Mouse (Mus musculus): Measurements from ENCODE around the gene Tmem176b. TPM values are rescaled to one million over a fixed set of nuclear protein-coding genes. Genes with fewer than 3 reads are reported as not detected.
"Not testable (repeated sequence)": the region's sequence is repeated elsewhere in the genome, so short reads cannot be mapped to it uniquely, and the experiment has no call there.

Tmem176b gene
- 34.0 and 57.7 TPM in 2 replicates for polyA plus RNA-seq (2016; fragmentation: Nextera tagmentation; extraction: Ambion mirVana)

DNA sequence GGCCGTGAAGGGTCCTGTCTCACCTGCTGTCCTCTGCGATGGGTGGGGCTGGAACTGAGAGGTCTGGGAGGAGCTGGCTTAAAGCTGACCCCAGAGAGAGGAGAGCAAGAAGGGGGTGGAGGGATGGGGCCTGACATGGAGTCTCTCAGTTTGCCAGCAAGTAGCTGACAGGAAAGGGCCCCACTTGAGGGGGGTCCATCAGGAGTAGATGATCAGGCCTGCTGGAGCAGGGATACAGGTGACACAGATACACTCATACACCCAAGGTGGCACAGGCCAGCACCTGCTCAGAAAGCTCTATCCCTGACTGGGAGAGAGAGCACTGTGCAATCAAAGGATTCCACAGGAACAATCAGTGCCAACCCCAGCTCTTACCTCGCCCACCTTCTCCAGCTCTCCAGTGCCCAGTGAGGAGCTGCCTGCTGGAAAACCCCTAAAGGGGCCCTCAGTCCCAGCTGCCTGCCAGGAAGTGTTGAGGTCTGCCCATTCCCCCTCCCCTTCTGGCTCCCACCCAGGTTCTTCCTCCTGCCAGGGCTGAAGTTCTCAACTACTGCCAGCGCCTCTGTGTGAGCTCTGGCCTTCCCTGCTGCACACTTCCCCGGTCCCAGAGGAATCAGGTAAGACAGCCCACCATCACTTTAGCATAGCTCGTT, at the start of gene Tmem176b:
Gene Tmem176b (minus strand): TSS at position 524 of the 653 bp plus-strand sequence.
- Histone ChIP-seq H3K4me1 (peaks cover 30% of the 10 kb centered on the region), H3K27ac (peak within 1 kb of the TSS; percentile 86), H3K27me3 (ENCODE audit: low read depth, poor library complexity, severe bottlenecking) (no peaks in the 10 kb centered on the region), H3K4me3 (peak within 1 kb of the TSS; percentile 52), H3K36me3 (peaks cover 34% of the 10 kb centered on the region), H3K9me3 (replicated peaks) (no peaks in the 10 kb centered on the region)
- peak; percentile 81 for DNase-seq (ENCODE audit: low spot score)
- WGBS = 16% methylated on average over 6 of the region's 6 CpGs

DNA sequence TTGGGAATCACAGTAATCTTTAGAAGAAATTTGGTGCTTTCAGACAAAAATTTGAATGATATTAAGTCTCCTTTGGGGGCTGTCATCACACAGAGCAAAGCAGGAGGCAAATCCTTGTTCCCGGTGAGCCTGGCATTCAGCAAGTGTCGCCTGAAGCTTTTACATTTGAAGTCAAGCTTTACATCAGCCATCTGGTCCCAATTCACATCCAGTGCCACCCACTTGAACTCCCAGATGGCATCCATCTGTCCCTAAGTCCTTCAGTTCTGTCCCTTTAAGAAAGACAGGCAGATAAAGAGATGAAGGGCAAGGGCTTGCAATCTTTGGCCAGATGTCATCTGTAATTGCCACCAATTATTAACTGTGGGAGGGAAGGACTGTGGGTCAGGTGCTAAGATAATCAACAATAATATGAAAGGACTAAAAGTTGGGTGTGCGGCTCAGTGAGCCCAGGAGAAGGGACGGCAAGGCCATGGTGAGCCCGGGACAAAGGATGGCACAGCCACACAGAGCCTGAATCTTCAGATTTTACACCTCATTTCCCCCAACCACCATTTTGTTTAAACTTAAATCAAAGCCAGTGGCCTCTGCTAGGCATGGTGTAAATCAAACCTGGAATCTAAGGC, 35.3 kb upstream of the Tmem176b start:
- Histone ChIP-seq H3K27me3 (ENCODE audit: low read depth, poor library complexity, severe bottlenecking) (no peaks in the 10 kb centered on the region), H3K4me1 (no peaks in the 10 kb centered on the region; the same call in 1 of the 2 replicates), H3K4me3 (no peak overlapping the region), H3K36me3 (no peaks in the 10 kb centered on the region), H3K9me3 (replicated peaks) (no peaks in the 10 kb centered on the region), H3K27ac (no peak overlapping the region)
- WGBS = 55% methylated on average over 5 of the region's 5 CpGs
- no peak for DNase-seq (ENCODE audit: low spot score)

DNA sequence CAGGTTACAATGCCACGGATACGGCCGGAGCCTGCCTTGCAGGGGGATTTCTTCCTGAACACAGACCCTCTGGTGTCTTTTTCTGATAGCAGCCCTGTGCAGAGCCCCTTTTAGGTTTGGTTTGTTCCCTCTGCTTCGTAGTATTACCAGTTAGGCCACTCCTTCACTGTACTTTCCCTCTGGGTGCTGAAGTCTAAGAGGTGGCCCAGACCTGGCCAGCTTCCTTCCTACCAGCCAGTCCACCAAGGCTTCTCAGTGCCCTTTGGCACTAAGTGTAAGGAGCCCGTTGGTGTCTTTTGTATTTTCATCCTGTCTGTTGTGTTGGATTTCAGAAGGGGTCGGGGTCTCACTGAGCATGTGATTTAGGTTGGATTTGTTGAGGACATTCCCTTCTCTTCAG, 34.2 kb upstream of the Tmem176b start:
- H3K27me3 ChIP-seq (ENCODE audit: low read depth, poor library complexity, severe bottlenecking) = no peaks in the 10 kb centered on the region
- WGBS = 90% methylated on average over 6 of the region's 6 CpGs
- H3K9me3 ChIP-seq (replicated peaks) = no peaks in the 10 kb centered on the region
- DNase-seq (ENCODE audit: low spot score) = no peak
- no peak overlapping the region for H3K4me3 ChIP-seq
- H3K4me1 ChIP-seq = no peaks in the 10 kb centered on the region; the same call in 1 of the 2 replicates
- H3K36me3 ChIP-seq = no peaks in the 10 kb centered on the region
- H3K27ac ChIP-seq = no peak overlapping the region

DNA sequence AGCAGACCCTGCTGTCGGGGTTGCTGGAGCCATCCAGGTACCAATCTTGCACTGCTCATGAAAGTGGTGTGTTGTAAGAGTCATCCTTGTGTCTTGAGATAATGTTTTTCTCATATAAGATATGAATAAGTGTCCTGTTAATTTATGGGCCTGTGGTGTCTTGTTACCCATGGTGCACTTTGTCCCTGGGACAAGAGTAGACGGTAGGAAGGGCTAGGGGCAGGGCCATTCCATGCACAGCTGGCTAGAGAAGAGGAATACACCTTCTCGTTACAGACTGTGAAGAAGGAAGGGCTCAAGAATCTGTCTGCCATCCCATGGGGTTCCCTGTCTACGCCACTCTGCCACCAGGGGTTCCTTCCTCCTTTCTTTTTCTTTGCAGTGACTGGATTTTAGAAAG, 33.3 kb upstream of the Tmem176b start:
- H3K36me3 ChIP-seq = no peaks in the 10 kb centered on the region
- no peak overlapping the region for H3K4me3 ChIP-seq
- H3K27ac ChIP-seq = no peak overlapping the region
- no peaks in the 10 kb centered on the region for H3K27me3 ChIP-seq (ENCODE audit: low read depth, poor library complexity, severe bottlenecking)
- no peaks in the 10 kb centered on the region for H3K9me3 ChIP-seq (replicated peaks)
- no peak for DNase-seq (ENCODE audit: low spot score)
- no peaks in the 10 kb centered on the region; the same call in 1 of the 2 replicates for H3K4me1 ChIP-seq
- 79% methylated on average over 4 of the region's 4 CpGs for WGBS

DNA sequence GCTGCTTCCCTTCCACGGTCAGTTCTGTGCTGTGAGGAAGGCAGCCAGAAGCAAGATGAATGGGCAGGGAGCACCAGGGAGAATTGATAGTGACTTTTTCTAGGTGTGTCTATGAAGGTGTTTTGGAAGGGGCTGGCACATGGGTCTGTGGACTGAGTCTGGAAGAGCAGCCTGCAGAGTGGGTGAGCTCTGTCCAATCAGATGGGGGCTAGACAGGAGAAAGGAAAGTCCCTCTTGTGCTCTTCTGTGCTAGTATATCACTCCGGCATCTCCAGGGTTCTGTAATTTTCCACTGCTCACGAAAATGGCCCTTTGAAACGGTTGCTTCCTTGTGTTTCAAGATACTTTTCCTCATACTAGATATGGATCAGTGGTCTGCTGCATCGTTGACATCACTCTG, 31.3 kb upstream of the Tmem176b start, which contains the start of gene Aoc1:
Gene Aoc1 (plus strand): TSS at position 301 of the 400 bp plus-strand sequence.
- Histone ChIP-seq H3K36me3 (no peaks in the 10 kb centered on the region), H3K4me3 (no peak within 1 kb of the TSS), H3K27ac (no peak within 1 kb of the TSS), H3K27me3 (ENCODE audit: low read depth, poor library complexity, severe bottlenecking) (no peaks in the 10 kb centered on the region), H3K9me3 (replicated peaks) (no peaks in the 10 kb centered on the region), H3K4me1 (no peaks in the 10 kb centered on the region; the same call in 1 of the 2 replicates)
- peak; percentile 11 for DNase-seq (ENCODE audit: low spot score)
- WGBS = 82% methylated on average over 5 of the region's 5 CpGs

DNA sequence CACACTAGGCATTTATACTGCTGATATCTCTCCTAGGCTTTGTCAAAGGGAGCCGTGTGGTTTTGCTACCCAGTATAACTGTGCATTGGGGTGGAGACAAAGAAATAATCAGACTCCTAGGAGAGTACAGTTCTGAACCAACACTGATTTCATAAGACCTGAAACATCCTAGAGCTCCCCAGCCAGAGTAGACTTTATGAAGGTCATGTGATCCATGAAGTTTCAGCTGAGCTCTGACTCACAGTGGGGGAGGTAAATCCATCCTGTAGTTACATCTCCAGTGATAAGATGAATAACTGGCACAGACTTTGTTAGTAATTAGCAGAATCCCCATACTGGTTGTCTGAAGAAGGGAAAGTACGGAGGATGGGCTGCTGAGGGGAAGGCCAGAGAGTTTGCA, 28.5 kb upstream of the Tmem176b start:
- Histone ChIP-seq H3K4me3 (no peak overlapping the region), H3K36me3 (no peaks in the 10 kb centered on the region), H3K4me1 (peaks cover 5% of the 10 kb centered on the region), H3K27ac (no peak overlapping the region), H3K9me3 (replicated peaks) (no peaks in the 10 kb centered on the region), H3K27me3 (ENCODE audit: low read depth, poor library complexity, severe bottlenecking) (no peaks in the 10 kb centered on the region)
- 79% methylated on average over 2 of the region's 2 CpGs for WGBS
- no peak for DNase-seq (ENCODE audit: low spot score)

DNA sequence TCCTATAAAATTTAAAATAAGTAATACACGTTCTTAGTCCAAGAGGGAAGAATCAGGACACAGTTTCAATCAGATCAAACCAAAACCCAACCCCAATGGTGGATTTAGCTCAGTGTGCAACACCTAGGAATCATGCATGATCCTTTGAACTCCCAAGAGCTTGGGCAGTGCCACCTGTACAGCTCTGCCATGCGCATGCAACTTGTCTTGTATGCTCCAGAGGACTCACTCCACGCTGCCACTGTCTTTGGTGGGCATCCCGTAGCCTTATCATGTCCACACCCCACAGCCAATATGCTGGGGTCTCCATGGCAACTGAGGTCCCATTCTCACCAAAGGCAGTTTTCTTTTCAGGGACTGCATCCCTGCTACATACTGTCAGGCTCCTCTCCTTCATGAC, 25.9 kb upstream of the Tmem176b start:
- DNase-seq (ENCODE audit: low spot score) = no peak
- Histone ChIP-seq H3K36me3 (no peaks in the 10 kb centered on the region), H3K27me3 (ENCODE audit: low read depth, poor library complexity, severe bottlenecking) (no peaks in the 10 kb centered on the region), H3K4me1 (peaks cover 9% of the 10 kb centered on the region), H3K4me3 (no peak overlapping the region), H3K9me3 (replicated peaks) (no peaks in the 10 kb centered on the region), H3K27ac (no peak overlapping the region)
- 58% methylated on average over 4 of the region's 4 CpGs for WGBS

DNA sequence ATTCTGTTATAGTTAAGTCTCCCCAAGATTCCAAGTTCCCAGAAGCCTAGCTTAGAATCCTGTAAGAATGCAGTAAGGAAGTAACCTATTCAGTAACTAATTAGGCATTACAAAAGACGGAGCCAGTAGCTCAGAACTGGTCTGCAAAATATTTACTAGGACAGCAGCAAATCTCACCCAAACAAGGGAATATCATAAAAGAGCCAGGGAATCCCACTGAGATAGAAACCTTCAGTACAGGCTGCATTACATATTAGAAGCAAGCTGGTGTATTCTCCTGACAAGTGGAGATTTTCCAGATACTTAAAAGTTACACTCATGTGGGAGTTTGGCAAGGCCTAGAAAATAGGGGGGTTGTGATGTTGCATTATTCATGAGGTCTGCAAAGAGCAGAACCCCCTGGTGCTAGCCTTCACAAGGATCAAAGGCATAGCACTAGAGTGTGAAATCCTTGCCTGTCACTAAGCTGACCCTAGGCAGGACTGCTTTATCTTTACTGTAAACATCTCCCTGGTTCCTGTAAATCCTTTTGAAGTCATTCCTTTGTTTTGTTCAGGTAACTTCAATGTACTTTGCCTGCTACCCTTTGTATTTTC, 25.2 kb upstream of the Tmem176b start:
- 12% methylated on average over 1 of the region's 1 CpGs for WGBS
- H3K36me3 ChIP-seq; H3K27ac ChIP-seq; H3K4me3 ChIP-seq; DNase-seq (ENCODE audit: low spot score); H3K9me3 ChIP-seq (replicated peaks); H3K4me1 ChIP-seq; H3K27me3 ChIP-seq (ENCODE audit: low read depth, poor library complexity, severe bottlenecking): not testable (repeated sequence)

DNA sequence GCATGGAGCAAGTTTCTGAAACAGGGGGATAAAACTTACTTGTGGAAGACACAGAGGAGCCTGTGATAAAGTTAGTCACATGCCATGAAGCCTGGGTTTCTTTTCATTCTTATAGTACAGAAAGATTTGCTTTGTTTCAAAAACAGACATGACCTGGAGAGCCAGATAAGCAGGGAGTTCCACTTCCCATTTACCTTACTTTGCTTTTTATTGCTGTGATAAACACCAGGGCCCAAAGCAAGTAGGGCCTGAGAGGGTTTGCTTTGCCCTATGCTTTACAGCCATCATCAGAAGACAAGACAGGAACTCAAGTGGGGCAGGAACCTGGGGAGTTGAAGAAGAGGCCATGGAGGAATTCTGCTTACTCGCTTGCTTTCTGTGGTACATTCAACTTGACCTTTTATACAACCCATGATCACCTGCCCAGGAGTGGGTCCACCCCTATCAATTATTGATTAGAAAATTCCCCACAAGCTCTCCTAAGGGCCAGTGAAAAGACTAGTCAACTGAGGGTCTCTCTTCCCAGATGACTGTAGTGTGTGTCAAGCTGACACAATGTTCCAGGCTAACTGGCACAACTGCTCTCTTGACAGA, 24.0 kb upstream of the Tmem176b start:
- Histone ChIP-seq H3K4me3 (no peak overlapping the region), H3K36me3 (no peaks in the 10 kb centered on the region), H3K27ac (no peak overlapping the region), H3K4me1 (peaks cover 12% of the 10 kb centered on the region), H3K27me3 (ENCODE audit: low read depth, poor library complexity, severe bottlenecking) (no peaks in the 10 kb centered on the region), H3K9me3 (replicated peaks) (no peaks in the 10 kb centered on the region)
- 79% methylated on average over 1 of the region's 1 CpGs for WGBS
- no peak for DNase-seq (ENCODE audit: low spot score)

DNA sequence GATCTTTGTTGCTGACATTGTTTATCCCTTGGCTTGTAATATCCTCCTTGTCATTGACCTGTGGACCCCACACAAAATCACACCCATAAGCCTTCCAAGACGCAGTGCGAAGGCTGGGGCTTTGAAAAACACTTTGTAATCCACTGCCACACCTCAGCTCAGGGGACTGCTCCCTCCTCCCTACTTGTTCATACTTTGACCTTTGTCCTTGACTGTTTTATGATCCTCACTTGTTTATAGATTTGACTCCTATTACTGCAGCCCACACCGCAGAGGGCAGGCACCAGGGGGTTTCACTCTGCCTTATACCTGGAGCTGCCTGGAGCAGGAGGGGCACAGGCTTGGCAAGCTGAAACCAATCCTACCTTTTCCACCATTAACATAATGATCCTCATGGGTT, 23.4 kb upstream of the Tmem176b start:
- DNase-seq (ENCODE audit: low spot score) = no peak
- Histone ChIP-seq H3K4me1 (peaks cover 13% of the 10 kb centered on the region), H3K27me3 (ENCODE audit: low read depth, poor library complexity, severe bottlenecking) (no peaks in the 10 kb centered on the region), H3K27ac (no peak overlapping the region), H3K9me3 (replicated peaks) (no peaks in the 10 kb centered on the region), H3K36me3 (no peaks in the 10 kb centered on the region), H3K4me3 (no peak overlapping the region)
- whole genome bisulfite sequencing = 33% methylated on average over 3 of the region's 3 CpGs

DNA sequence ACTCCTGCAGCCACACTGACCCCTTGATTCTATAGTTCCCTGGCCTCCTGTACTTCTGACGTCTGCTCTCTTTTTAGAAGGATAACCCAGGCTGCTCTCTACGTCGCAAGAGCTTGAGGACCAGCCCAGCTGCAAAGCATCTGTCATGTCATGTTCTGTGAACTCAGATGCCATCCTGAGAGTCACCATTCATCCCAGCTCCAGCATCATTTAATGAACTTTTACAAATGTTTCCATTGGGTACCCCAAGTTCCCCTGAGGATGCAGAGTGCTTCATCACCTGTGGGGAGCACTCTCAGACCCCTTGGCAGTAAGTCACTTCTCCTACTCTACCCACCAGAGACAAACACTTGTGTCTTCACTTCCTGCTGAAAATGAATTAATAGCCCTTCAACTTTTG, 22.9 kb upstream of the Tmem176b start:
- H3K4me3 ChIP-seq = no peak overlapping the region
- no peaks in the 10 kb centered on the region for H3K27me3 ChIP-seq (ENCODE audit: low read depth, poor library complexity, severe bottlenecking)
- WGBS = 33% methylated on average over 3 of the region's 3 CpGs
- DNase-seq (ENCODE audit: low spot score) = no peak
- no peak overlapping the region for H3K27ac ChIP-seq
- H3K9me3 ChIP-seq (replicated peaks) = no peaks in the 10 kb centered on the region
- peaks cover 13% of the 10 kb centered on the region for H3K4me1 ChIP-seq
- H3K36me3 ChIP-seq = no peaks in the 10 kb centered on the region

DNA sequence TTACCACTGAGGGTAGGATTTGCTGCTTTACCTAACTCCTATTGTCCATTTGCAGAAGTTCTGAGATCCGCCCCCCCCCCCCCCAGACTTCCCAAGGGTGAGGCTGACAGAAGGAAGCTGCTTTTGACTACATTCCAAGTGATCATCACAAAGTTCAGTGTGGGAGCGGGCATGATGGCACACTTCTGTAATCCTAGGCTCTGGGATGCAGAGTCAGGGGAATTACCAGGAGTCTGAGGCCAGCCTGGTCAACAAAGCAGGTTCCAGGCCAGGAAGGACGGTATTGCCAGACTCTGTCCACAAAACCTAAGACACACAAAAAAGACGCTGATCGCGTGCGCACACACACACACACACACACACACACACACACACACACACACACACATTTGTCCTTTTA, 22.2 kb upstream of the Tmem176b start:
- WGBS = 90% methylated on average over 7 of the region's 7 CpGs
- Histone ChIP-seq H3K9me3 (replicated peaks) (no peaks in the 10 kb centered on the region), H3K27me3 (ENCODE audit: low read depth, poor library complexity, severe bottlenecking) (no peaks in the 10 kb centered on the region)

DNA sequence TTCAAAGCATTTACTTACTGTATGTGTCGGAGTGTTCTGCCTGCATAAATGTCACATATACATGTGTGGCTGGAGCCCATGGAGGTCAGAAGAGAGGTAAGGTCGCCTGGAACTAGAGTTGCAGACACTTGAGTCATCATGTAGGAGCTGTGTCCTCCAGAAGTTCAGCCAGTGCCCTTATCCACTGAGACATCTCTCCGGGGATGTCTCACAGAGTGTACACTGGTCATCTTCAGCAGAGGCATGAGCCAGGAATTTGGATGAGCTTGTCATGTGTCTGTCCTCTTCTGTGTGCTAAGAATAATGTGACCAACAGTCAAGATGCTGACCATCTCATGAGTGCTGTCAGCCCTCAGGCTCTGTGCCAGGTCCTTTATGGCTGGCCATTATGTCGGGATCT, 21.5 kb upstream of the Tmem176b start:
- Histone ChIP-seq H3K27ac (no peak overlapping the region), H3K9me3 (replicated peaks) (no peaks in the 10 kb centered on the region), H3K4me1 (peaks cover 13% of the 10 kb centered on the region), H3K27me3 (ENCODE audit: low read depth, poor library complexity, severe bottlenecking) (no peaks in the 10 kb centered on the region), H3K36me3 (no peaks in the 10 kb centered on the region), H3K4me3 (no peak overlapping the region)
- no peak for DNase-seq (ENCODE audit: low spot score)
- WGBS = 85% methylated on average over 4 of the region's 4 CpGs

More for the DNA sequence above, 22.2 kb upstream of the Tmem176b start:
- Histone ChIP-seq H3K4me3 (no peak overlapping the region), H3K36me3 (no peaks in the 10 kb centered on the region), H3K4me1 (peaks cover 13% of the 10 kb centered on the region), H3K27ac (no peak overlapping the region)
- DNase-seq (ENCODE audit: low spot score) = no peak
